Mouse (Mus musculus): Measurements from ENCODE around the gene Trim27. TPM values are rescaled to one million over a fixed set of nuclear protein-coding genes. Genes with fewer than 3 reads are reported as not detected.

Gene Trim27
- polyA plus RNA-seq, 2 experiments: 101 to 123 TPM

DNA sequence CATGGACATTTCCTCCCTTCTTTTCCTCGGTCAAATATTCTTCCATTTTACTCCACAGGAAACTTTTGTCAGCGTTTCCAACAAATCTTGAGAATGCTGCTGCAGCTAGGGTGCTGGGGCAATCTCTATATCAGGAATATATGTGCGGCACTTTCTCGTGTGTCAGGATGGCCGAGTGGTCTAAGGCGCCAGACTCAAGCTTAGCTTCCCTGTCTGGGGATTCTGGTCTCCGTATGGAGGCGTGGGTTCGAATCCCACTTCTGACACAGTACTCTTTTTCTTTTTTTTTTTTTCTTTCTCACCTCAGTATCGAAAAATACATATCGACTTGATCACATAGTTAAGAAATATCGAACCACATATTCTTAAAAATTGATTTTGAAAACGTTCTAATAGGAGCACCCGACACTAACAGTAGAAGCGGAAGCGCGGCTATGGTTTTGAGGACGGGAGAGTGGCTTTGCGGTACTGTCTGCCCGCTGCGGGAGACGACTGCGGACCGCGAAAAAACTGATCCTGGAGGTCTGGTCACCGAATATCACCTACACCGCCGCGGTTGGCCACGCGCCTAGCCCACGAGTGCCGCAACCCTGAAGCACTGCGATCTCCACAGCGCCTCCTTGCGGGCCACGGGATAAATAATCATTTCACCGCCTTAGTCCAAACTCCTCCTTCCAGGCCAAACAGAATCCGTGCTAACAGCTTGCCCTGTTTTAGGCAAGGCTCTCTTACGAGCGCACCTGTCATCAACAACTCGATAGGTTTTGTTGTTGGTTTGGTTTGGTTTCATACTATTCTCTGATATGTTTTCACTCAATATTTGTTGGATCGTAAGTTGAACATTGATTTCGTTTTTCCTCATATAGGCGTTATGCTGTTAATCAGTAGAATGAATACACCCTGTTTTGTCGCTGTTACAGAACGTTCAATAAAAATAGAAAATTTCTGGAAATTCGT lies 21.1 kb downstream of the Trim27 start:
- Histone ChIP-seq H3K27ac (replicated peaks; ENCODE audit: low read depth, low read length) (peak overlapping the region; percentile 86), H3K27me3 (ENCODE audit: control insufficient read depth, insufficient read depth, low read length) (no peaks in the 10 kb centered on the region), H3K4me2 (replicated peaks; ENCODE audit: low read depth, low read length, severe bottlenecking) (peak overlapping the region; percentile 48), H3K4me3 (replicated peaks; ENCODE audit: low read length) (peak overlapping the region; percentile 48), H3K9me3 (ENCODE audit: control insufficient read depth, low read length) (0 out of 2 replicates have a peak, but pooled peaks cover 2% of the 10 kb centered on the region), H3K36me3 (ENCODE audit: control insufficient read depth, insufficient read depth, low read length) (peaks cover 2% of the 10 kb centered on the region; the same call in 1 of the 2 replicates), H3K9ac (ENCODE audit: low read depth, low read length, severe bottlenecking) (peak overlapping the region; percentile 66), H3K4me1 (ENCODE audit: control insufficient read depth, insufficient read depth, low read length) (no peaks in the 10 kb centered on the region)
- DNase-seq (ENCODE audit: low spot score) (peak; percentile 96), ATAC-seq (ENCODE audit: low FRiP score, low read depth) (peak; percentile 98)
- 5% methylated on average over 48 of the region's 48 CpGs for WGBS
- no peak for TF ChIP-seq POLR2A (IDR thresholded peaks at IDR 0.05; ENCODE audit: borderline replicate concordance, extremely low read depth, insufficient read depth, insufficient read length)

DNA sequence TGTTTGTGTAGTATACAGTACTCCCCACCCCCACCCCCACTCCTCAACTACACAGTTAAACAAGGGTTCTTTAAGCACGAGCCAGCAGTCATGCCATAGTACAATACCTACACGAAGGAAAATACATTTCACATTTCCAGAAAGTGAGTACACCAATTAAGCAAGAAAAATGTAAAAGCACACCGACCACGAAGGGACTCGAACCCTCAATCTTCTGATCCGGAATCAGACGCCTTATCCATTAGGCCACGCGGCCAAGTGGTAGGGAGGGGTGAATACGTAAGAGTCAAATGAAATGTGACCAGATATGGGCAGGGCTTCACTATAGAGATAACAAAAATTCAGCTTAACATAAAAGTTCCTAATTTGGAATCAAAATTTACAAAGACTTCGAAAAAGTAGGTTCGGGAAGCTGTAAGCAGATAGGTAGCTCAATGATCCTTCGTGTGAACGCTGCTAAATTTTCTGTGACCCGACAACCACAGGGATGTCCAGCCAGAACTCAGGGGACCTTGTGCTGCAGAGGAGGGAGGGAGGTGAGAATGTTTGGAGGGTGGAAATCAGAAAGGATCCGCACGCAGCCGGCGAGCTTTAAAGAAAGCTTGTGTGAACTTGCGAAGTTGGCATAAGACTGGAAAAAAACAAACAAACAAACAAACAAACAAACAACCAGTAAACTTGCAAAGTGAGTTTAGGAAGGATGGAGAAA lies 36.2 kb downstream of the Trim27 start:
- WGBS: 3% methylated on average over 20 of the region's 20 CpGs
- ATAC-seq (ENCODE audit: low FRiP score, low read depth): peak; percentile 84

DNA sequence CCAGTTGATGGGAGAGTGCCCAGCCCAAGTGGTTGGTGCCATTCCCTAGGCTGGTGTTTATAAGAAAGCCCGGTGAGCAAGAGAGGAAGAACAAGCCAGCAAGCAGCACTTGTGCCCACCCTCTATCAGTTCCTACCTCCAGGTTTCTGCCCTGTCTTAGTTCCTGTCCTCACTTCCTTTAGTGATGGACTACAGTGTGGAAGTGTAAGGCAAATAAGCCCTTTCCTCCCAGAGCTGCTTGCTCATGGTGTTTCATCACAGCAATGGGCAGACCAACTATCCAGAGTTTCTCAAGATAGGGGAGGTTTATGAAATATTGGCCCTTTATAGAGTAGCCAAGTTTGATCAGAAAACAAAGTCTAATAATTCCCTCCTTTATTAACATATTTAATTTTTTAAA lies 37.5 kb downstream of the Trim27 start:
- Histone ChIP-seq H3K36me3 (ENCODE audit: control insufficient read depth, insufficient read depth, low read length) (no peaks in the 10 kb centered on the region), H3K4me1 (ENCODE audit: control insufficient read depth, insufficient read depth, low read length) (no peaks in the 10 kb centered on the region), H3K4me2 (replicated peaks; ENCODE audit: low read depth, low read length, severe bottlenecking) (no peak overlapping the region), H3K4me3 (replicated peaks; ENCODE audit: low read length) (no peak overlapping the region), H3K9ac (ENCODE audit: low read depth, low read length, severe bottlenecking) (no peak overlapping the region), H3K27me3 (ENCODE audit: control insufficient read depth, insufficient read depth, low read length) (no peaks in the 10 kb centered on the region), H3K27ac (replicated peaks; ENCODE audit: low read depth, low read length) (no peak overlapping the region), H3K9me3 (ENCODE audit: control insufficient read depth, low read length) (no peaks in the 10 kb centered on the region)
- no peak for ATAC-seq (ENCODE audit: low FRiP score, low read depth)
- WGBS: 53% methylated on average over 1 of the region's 1 CpGs
- no peak for TF ChIP-seq POLR2A (IDR thresholded peaks at IDR 0.05; ENCODE audit: borderline replicate concordance, extremely low read depth, insufficient read depth, insufficient read length)
- DNase-seq (ENCODE audit: low spot score): no peak

More for the DNA sequence above, 36.2 kb downstream of the Trim27 start:
- Histone ChIP-seq H3K4me1 (ENCODE audit: control insufficient read depth, insufficient read depth, low read length) (no peaks in the 10 kb centered on the region), H3K9me3 (ENCODE audit: control insufficient read depth, low read length) (no peaks in the 10 kb centered on the region), H3K4me2 (replicated peaks; ENCODE audit: low read depth, low read length, severe bottlenecking) (peak overlapping the region; percentile 46), H3K9ac (ENCODE audit: low read depth, low read length, severe bottlenecking) (no peak overlapping the region), H3K27ac (replicated peaks; ENCODE audit: low read depth, low read length) (no peak overlapping the region), H3K4me3 (replicated peaks; ENCODE audit: low read length) (peak overlapping the region; percentile 34), H3K27me3 (ENCODE audit: control insufficient read depth, insufficient read depth, low read length) (no peaks in the 10 kb centered on the region), H3K36me3 (ENCODE audit: control insufficient read depth, insufficient read depth, low read length) (no peaks in the 10 kb centered on the region)
- TF ChIP-seq POLR2A (IDR thresholded peaks at IDR 0.05; ENCODE audit: borderline replicate concordance, extremely low read depth, insufficient read depth, insufficient read length): no peak
- peak; percentile 73 for DNase-seq (ENCODE audit: low spot score)

DNA sequence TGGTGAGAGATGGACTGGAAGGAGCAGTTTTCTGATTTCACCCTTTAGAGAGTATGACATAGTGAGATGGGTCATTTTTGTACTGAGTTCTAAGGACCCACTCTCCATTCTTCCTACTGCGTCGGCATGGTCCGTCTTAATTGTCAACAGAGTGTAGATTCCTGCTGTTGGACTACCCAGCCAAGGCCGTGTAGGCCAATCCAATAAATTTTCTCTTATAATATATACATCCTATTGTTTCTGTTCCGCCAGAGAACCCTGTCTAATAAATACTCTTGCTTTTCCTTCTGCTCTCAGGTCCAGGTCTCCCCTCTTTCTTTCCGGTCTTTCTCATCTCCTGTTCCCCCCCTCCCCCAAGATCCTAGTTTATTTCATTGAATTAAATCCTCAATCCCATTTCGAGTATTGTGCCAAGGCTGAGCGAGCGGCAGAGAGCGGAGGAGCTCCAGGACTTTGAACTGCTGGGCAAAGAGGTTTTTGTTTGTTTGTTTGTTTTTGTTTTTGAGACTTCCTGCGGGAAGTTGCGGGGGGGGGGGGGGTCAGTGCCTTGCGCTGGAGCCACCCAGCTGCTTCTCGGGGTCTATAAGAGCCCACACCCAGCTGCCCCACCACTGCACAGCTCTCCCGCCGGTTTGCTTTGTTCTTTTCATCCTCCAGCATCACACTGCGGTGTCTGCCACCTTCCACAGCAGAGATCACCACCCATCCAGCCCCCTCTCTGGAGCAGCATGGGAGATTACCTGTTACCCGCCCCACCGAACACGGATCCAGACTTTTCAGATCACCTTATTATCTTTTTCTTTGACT lies 42.6 kb downstream of the Trim27 start:
- H3K4me2 ChIP-seq (replicated peaks; ENCODE audit: low read depth, low read length, severe bottlenecking): peak overlapping the region; percentile 66
- under 1% methylated on average over 20 of the region's 20 CpGs for WGBS
- H3K27ac ChIP-seq (replicated peaks; ENCODE audit: low read depth, low read length): peak overlapping the region; percentile 33; the same call in 1 of the 2 replicates
- no peak for TF ChIP-seq POLR2A (IDR thresholded peaks at IDR 0.05; ENCODE audit: borderline replicate concordance, extremely low read depth, insufficient read depth, insufficient read length)
- no peaks in the 10 kb centered on the region for H3K9me3 ChIP-seq (ENCODE audit: control insufficient read depth, low read length)
- ATAC-seq (ENCODE audit: low FRiP score, low read depth) (peak; percentile 80), DNase-seq (ENCODE audit: low spot score) (no peak)
- H3K4me3 ChIP-seq (replicated peaks; ENCODE audit: low read length): peak overlapping the region; percentile 49
- H3K4me1 ChIP-seq (ENCODE audit: control insufficient read depth, insufficient read depth, low read length): no peaks in the 10 kb centered on the region
- H3K9ac ChIP-seq (ENCODE audit: low read depth, low read length, severe bottlenecking): peak overlapping the region; percentile 59
- no peaks in the 10 kb centered on the region for H3K36me3 ChIP-seq (ENCODE audit: control insufficient read depth, insufficient read depth, low read length)
- H3K27me3 ChIP-seq (ENCODE audit: control insufficient read depth, insufficient read depth, low read length): no peaks in the 10 kb centered on the region

Measured in limb, embryonic 14.5 days (tissue).